Comparison of ENCODE assay signal across 7 mouse cellular contexts in the genomic region with DNA sequence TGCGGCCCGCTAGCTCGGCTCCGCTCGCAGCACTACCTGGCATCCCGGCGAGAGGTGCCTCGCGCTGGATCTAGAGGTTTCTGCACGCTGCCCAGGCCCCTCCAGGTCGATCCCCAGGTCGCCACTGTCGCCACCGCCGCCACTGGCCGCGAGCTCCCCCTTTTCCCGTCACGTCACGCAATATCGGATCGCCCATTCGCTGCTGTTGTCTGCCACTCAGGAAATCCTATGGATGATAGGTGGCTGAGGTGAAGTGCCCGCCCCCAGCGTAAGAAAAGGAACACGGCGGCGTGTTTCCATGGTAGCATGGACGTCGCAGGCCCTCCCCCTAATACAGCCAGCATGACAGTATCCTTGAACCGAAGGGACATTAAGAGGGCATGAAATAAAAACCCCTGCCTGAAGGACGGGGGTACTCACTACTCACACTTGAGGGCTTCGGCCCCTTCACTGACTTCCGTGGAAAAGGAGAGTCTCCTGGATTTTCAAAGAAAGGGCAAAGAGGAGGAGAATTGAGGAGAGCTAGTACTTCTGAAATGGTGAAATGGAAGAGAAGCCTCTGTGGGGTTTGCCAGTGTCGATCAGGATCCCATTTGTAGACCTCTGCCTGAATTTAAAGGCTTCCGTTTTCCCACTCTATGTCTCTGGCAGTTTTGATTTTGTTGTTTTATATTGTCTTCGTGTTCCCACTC. TPM values are rescaled to one million over a fixed set of nuclear protein-coding genes. Genes with fewer than 3 reads are reported as not detected.
DNase-seq lines count a peak whose midpoint lies in the region; ATAC-seq lines count a peak whose summit lies in the region.

A gene (minus strand): TSS at position 172 of the 692 bp plus-strand sequence.

- peak within 1 kb of the TSS; percentile 81 for H3K27ac ChIP-seq in intestine, embryonic 15.5 days
- H3K27ac ChIP-seq in midbrain, embryonic 10.5 days (replicated peaks): peak within 1 kb of the TSS; percentile 99

- intact Hi-C loops in gastrocnemius, postnatal 36 days (cut with DNase I): no loop called here
- intact Hi-C loops in left cerebral cortex, postnatal 25 days (cut with DNase I): no loop called here

- 0 out of 2 replicates have a peak, but pooled peaks cover 3% of the 10 kb centered on the region for H3K36me3 ChIP-seq in intestine, embryonic 15.5 days
- H3K36me3 ChIP-seq in midbrain, embryonic 10.5 days: peaks cover 38% of the 10 kb centered on the region

- peak within 1 kb of the TSS; percentile 90 for H3K4me3 ChIP-seq in intestine, embryonic 15.5 days (replicated peaks)
- H3K4me3 ChIP-seq in midbrain, embryonic 10.5 days: peak within 1 kb of the TSS; percentile 98

- H3K4me1 ChIP-seq in intestine, embryonic 15.5 days (replicated peaks): peaks cover 10% of the 10 kb centered on the region; the same call in 1 of the 2 replicates
- peaks cover 36% of the 10 kb centered on the region for H3K4me1 ChIP-seq in midbrain, embryonic 10.5 days

- DNase-seq in adrenal gland, adult 2 months: peak; percentile 98
- DNase-seq in embryo, embryonic 11.5 days (ENCODE audit: low read depth, low spot score): peak; percentile 91
- DNase-seq in gastrocnemius, postnatal 36 days: peak; percentile 92
- DNase-seq in left cerebral cortex, postnatal 25 days (ENCODE audit: low spot score in 2 of 2): peak; percentile 95 to 98
- DNase-seq in midbrain, embryonic 10.5 days (ENCODE audit: low spot score): peak; percentile 95
- peak; percentile 89 for DNase-seq in right cerebral cortex, postnatal 4 days

- peak within 1 kb of the TSS; percentile 78 for H3K4me2 ChIP-seq in intestine, embryonic 15.5 days (replicated peaks)

- no peaks in the 10 kb centered on the region for H3K27me3 ChIP-seq in intestine, embryonic 15.5 days (replicated peaks)
- no peaks in the 10 kb centered on the region for H3K27me3 ChIP-seq in midbrain, embryonic 10.5 days (ENCODE audit: low read depth, poor library complexity, severe bottlenecking)

- peak; percentile 99 for ATAC-seq in intestine, embryonic 15.5 days

- no peaks in the 10 kb centered on the region for H3K9me3 ChIP-seq in intestine, embryonic 15.5 days
- H3K9me3 ChIP-seq in midbrain, embryonic 10.5 days (replicated peaks): no peaks in the 10 kb centered on the region

- peak within 1 kb of the TSS; percentile 83 for H3K9ac ChIP-seq in intestine, embryonic 15.5 days

- under 1% methylated on average over 37 of the region's 37 CpGs for WGBS in intestine, embryonic 15.5 days
- WGBS in midbrain, embryonic 10.5 days: under 1% methylated on average over 37 of the region's 37 CpGs

RNA-seq across cellular contexts. Expression of the gene that starts here (rescaled TPM):
- total RNA-seq in adrenal gland, adult 2 months (2021): 10 to 100 TPM; 52.2 to 67.9 TPM
- polyA plus RNA-seq in adrenal gland, adult 2 months (2012; rRNA removed): 25.1 and 33.4 TPM in 2 replicates
- total RNA-seq in gastrocnemius, postnatal 36 days (2021): 10 to 100 TPM; 14.2 to 16.0 TPM
- polyA plus RNA-seq in intestine, embryonic 15.5 days (2015; fragmentation: Nextera tagmentation; extraction: Ambion mirVana): 40.1 and 43.4 TPM in 2 replicates
- total RNA-seq in left cerebral cortex, postnatal 25 days (2021): 100 to 1,000 TPM; 131 to 158 TPM
- polyA plus RNA-seq in midbrain, embryonic 10.5 days (2016; fragmentation: Nextera tagmentation; extraction: Ambion mirVana): 115 and 146 TPM in 2 replicates

Comparison
In these comparisons a context has a peak if more than half of its experiments do, and no peak if none do; other contexts are left out.
1. Peak in every context shown above with its lines: DNase-seq, ATAC-seq, H3K4me3 ChIP-seq and H3K27ac ChIP-seq.